Mouse (Mus musculus) hindbrain, postnatal 0 days (tissue): ENCODE data around the gene Clptm1. TPM values are rescaled to one million over a fixed set of nuclear protein-coding genes. Genes with fewer than 3 reads are reported as not detected.
A peak's percentile ranks its signal among the peaks of the same experiment; 100 is the strongest.

Experiments
- ATAC-seq: fragments of 200-750 bp; cut with Nextera tagmentation; 2 replicates; pipeline ENCODE4 v1.8.0; 2017; ENCODE audit warnings: mild to moderate bottlenecking, moderate TSS enrichment, moderate library complexity
- DNase-seq: peaks from one replicate; pipeline ENCODE4 v3.0.0-alpha.2; 2015; ENCODE audit warnings: low spot score
- H3K27ac ChIP-seq: fragments of 300-500 bp; sonication (generic); 2 replicates; pipeline ENCODE4 v1.5.1; 2014; ENCODE audit warnings: mild to moderate bottlenecking
- H3K27me3 ChIP-seq: fragments of 300-500 bp; sonication (generic); 2 replicates; pipeline ENCODE4 v1.6.1; 2014; ENCODE audit warnings: low read length, mixed read lengths; ENCODE audit not compliant: insufficient read depth
- H3K36me3 ChIP-seq: fragments of 300-500 bp; sonication (generic); 2 replicates; pipeline ENCODE4 v1.6.1; 2014; ENCODE audit warnings: low read length, mixed read lengths; ENCODE audit not compliant: insufficient read depth
- H3K4me1 ChIP-seq: fragments of 300-500 bp; sonication (generic); 2 replicates; pipeline ENCODE4 v1.6.1; 2014; ENCODE audit warnings: antibody characterized with exemption, low read length, mixed read lengths; ENCODE audit not compliant: insufficient read depth
- H3K4me2 ChIP-seq: fragments of 300-500 bp; sonication (generic); 2 replicates; pipeline ENCODE4 v1.6.1; 2014; ENCODE audit warnings: low read depth, mild to moderate bottlenecking, low read length, moderate library complexity, mixed read lengths
- H3K4me3 ChIP-seq: fragments of 300-500 bp; sonication (generic); 2 replicates; pipeline ENCODE4 v1.5.1; 2014; ENCODE audit warnings: low read length
- H3K9ac ChIP-seq: fragments of 300-500 bp; sonication (generic); replicated peaks from 2 replicates; pipeline ENCODE4 v1.6.1; 2014; ENCODE audit warnings: mild to moderate bottlenecking, low read length, moderate library complexity, mixed read lengths
- H3K9me3 ChIP-seq: fragments of 300-500 bp; sonication (generic); 2 replicates; pipeline ENCODE4 v1.6.1; 2016; ENCODE audit warnings: low read length, mixed read lengths
- CTCF ChIP-seq: IDR thresholded peaks from 2 replicates; pipeline ENCODE4 v1.5.1; 2016; ENCODE audit warnings: antibody characterized with exemption, control low read depth, low read depth
- WGBS: fragments of 180-500 bp; shearing (Covaris S2); extraction: QIAGEN DNeasy Blood & Tissue Kit; methylation state at CpG from one replicate; pipeline ENCODE4 v1.1.7; 2014; 5-methylcytosine and 5-hydroxymethylcytosine counted together
- polyA plus RNA-seq: library from polyadenylated mRNA; unstranded; fragments of >200 nt; fragmentation: Nextera tagmentation; extraction: Ambion mirVana; gene quantifications from 2 replicates; pipeline ENCODE4 v1.2.1, GENCODE M21; 2015
- total RNA-seq: library from RNA; depleted of rRNA; stranded (reverse); fragments of >200 nt; gene quantifications from 2 replicates; pipeline ENCODE4 v1.2.3, GENCODE M21; 2014

Clptm1 gene
- total and polyA plus RNA-seq, 2 experiments from 2014 or later, result 142 to 178 TPM

GRCm38 (mm10) chr7:19698907-19699826 lies 34.3 kb upstream of the Clptm1 start, which contains the start of gene Apoe:
TSS of gene Apoe (minus strand) at chr7:19699188.
- peak within 1 kb of the TSS; percentile 40 for H3K4me3 ChIP-seq
- H3K9ac ChIP-seq, result peak within 1 kb of the TSS; percentile 58
- H3K36me3 ChIP-seq, result peaks cover 5% of the 10 kb centered on the region; the same call in 1 of the 2 replicates
- peak; percentile 81 for DNase-seq
- H3K9me3 ChIP-seq, result no peaks in the 10 kb centered on the region
- no peaks in the 10 kb centered on the region for H3K27me3 ChIP-seq
- peak within 1 kb of the TSS; percentile 56 for H3K4me2 ChIP-seq
- peak; percentile 88 for ATAC-seq
- H3K27ac ChIP-seq, result peak within 1 kb of the TSS; percentile 78
- peaks cover 9% of the 10 kb centered on the region for H3K4me1 ChIP-seq
- WGBS, result 1% methylated on average over 20 of the region's 20 CpGs
- 0 out of 2 replicates have a peak, but pooled peaks have one; percentile 15 for TF ChIP-seq CTCF

- Histone ChIP-seq H3K27me3 (no peaks in the 10 kb centered on the region), H3K4me1 (peaks cover 9% of the 10 kb centered on the region), H3K4me2 (peak overlapping the region; percentile 56), H3K9ac (peak overlapping the region; percentile 58), H3K4me3 (peak overlapping the region; percentile 40), H3K36me3 (peaks cover 5% of the 10 kb centered on the region; the same call in 1 of the 2 replicates), H3K27ac (peak overlapping the region; percentile 78), H3K9me3 (no peaks in the 10 kb centered on the region)
- TF ChIP-seq CTCF, result peak; percentile 52
- 0 out of 2 replicates have a peak, but pooled peaks have one; percentile 0 for ATAC-seq
- 2% methylated on average over 28 of the region's 28 CpGs for WGBS
- peak; percentile 54 for DNase-seq
Measured at GRCm38 (mm10) chr7:19697949-19698906, 33.4 kb upstream of the Clptm1 start.

- DNase-seq (no peak), ATAC-seq (no peak)
- no peaks in the 10 kb centered on the region for H3K9me3 ChIP-seq
- no peaks in the 10 kb centered on the region for H3K36me3 ChIP-seq
- H3K27me3 ChIP-seq, result no peaks in the 10 kb centered on the region
- peaks cover 9% of the 10 kb centered on the region for H3K4me1 ChIP-seq
- WGBS, result 95% methylated on average over 34 of the region's 34 CpGs
- H3K27ac ChIP-seq, result no peak overlapping the region; the same call in 1 of the 2 replicates
- H3K9ac ChIP-seq, result no peak overlapping the region
- TF ChIP-seq CTCF, result no peak
- no peak overlapping the region for H3K4me3 ChIP-seq
- H3K4me2 ChIP-seq, result peak overlapping the region; percentile 56
Measured at GRCm38 (mm10) chr7:19696336-19696873, 31.6 kb upstream of the Clptm1 start.

GRCm38 (mm10) chr7:19695881-19696280 lies 31.0 kb upstream of the Clptm1 start:
- H3K36me3 ChIP-seq, result no peaks in the 10 kb centered on the region
- H3K27me3 ChIP-seq, result no peaks in the 10 kb centered on the region
- no peak overlapping the region; the same call in 1 of the 2 replicates for H3K27ac ChIP-seq
- no peak overlapping the region for H3K4me3 ChIP-seq
- H3K4me1 ChIP-seq, result peaks cover 9% of the 10 kb centered on the region
- DNase-seq, result no peak
- no peak for TF ChIP-seq CTCF
- H3K9me3 ChIP-seq, result no peaks in the 10 kb centered on the region
- H3K4me2 ChIP-seq, result no peak overlapping the region
- WGBS, result 89% methylated on average over 6 of the region's 6 CpGs
- ATAC-seq, result no peak
- no peak overlapping the region for H3K9ac ChIP-seq

- ATAC-seq (no peak), DNase-seq (no peak)
- no peak for TF ChIP-seq CTCF
- Histone ChIP-seq H3K9ac (no peak overlapping the region), H3K27me3 (no peaks in the 10 kb centered on the region), H3K4me2 (no peak overlapping the region), H3K9me3 (no peaks in the 10 kb centered on the region), H3K36me3 (no peaks in the 10 kb centered on the region), H3K4me1 (peaks cover 9% of the 10 kb centered on the region), H3K4me3 (no peak overlapping the region), H3K27ac (peak overlapping the region; percentile 66)
- WGBS, result 54% methylated on average over 8 of the region's 8 CpGs
Measured at GRCm38 (mm10) chr7:19695213-19695594, 30.4 kb upstream of the Clptm1 start.
